Mouse (Mus musculus): ENCODE measurements around the gene Nefh.

Gene Nefh

GRCm38 (mm10) chr11:4947813-4948174, at the start of gene Nefh:
Gene Nefh, minus strand, starts transcription at chr11:4948064.
- no peak for DNase-seq

GRCm38 (mm10) chr11:4996621-4997199, 48.8 kb upstream of the Nefh start:
- DNase-seq = no peak

GRCm38 (mm10) chr11:4995676-4996075, 47.8 kb upstream of the Nefh start:
- no peak for DNase-seq

- DNase-seq = no peak
These were observed 44.6 kb upstream of the Nefh start for GRCm38 (mm10) chr11:4992471-4992870.

- DNase-seq = no peak
These were observed 41.3 kb upstream of the Nefh start for GRCm38 (mm10) chr11:4989187-4989586.

GRCm38 (mm10) chr11:4987487-4987852, 39.6 kb upstream of the Nefh start:
- no peak for DNase-seq

GRCm38 (mm10) chr11:4986695-4987486, 39.0 kb upstream of the Nefh start, which contains the start of gene Ap1b1:
Gene Ap1b1, plus strand, starts transcription at chr11:4986824.
- peak; percentile 92 for DNase-seq

- no peak for DNase-seq
These were observed 36.9 kb upstream of the Nefh start for GRCm38 (mm10) chr11:4984799-4985198.

GRCm38 (mm10) chr11:4984249-4984648, 36.4 kb upstream of the Nefh start:
- DNase-seq = no peak

GRCm38 (mm10) chr11:4983538-4983937, 35.7 kb upstream of the Nefh start:
- DNase-seq = no peak

- no peak for DNase-seq
These were observed 35.1 kb upstream of the Nefh start for GRCm38 (mm10) chr11:4983010-4983409.

- peak; percentile 79 for DNase-seq
These were observed 27.8 kb upstream of the Nefh start for GRCm38 (mm10) chr11:4975623-4976022.

- DNase-seq = peak; percentile 40
These were observed 26.7 kb upstream of the Nefh start for GRCm38 (mm10) chr11:4974376-4975122.

- no peak for DNase-seq
These were observed 26.0 kb upstream of the Nefh start for GRCm38 (mm10) chr11:4973871-4974256.

- DNase-seq = peak; percentile 66
These were observed 25.4 kb upstream of the Nefh start for GRCm38 (mm10) chr11:4972967-4973870.

GRCm38 (mm10) chr11:4968376-4968775, 20.5 kb upstream of the Nefh start:
- no peak for DNase-seq

- no peak for DNase-seq
These were observed 19.7 kb upstream of the Nefh start for GRCm38 (mm10) chr11:4967549-4967948.

- no peak for DNase-seq
These were observed 19.0 kb upstream of the Nefh start for GRCm38 (mm10) chr11:4966888-4967287.

- DNase-seq = no peak
These were observed 18.5 kb upstream of the Nefh start for GRCm38 (mm10) chr11:4966325-4966724.

- DNase-seq = no peak
These were observed 15.4 kb upstream of the Nefh start for GRCm38 (mm10) chr11:4963099-4963808.

GRCm38 (mm10) chr11:4953918-4954317, 6.1 kb upstream of the Nefh start:
- DNase-seq = peak; percentile 29

- DNase-seq = no peak
These were observed 5.5 kb upstream of the Nefh start for GRCm38 (mm10) chr11:4953401-4953800.
